Mouse (Mus musculus) spleen, adult 2 months (tissue): ENCODE measurements around the gene Asb2. TPM values are rescaled to one million over a fixed set of nuclear protein-coding genes. Genes with fewer than 3 reads are reported as not detected.

Experiments used
- DNase-seq, 2 experiments: peaks; one replicate each; pipeline versions ENCODE4 v3.0.0 to v3.0.0-alpha.2; 2012 to 2021; ENCODE audit warnings: low spot score in 2 of 2, low read depth in 1 of 2
- H3K27ac ChIP-seq: fragments of 200-500 bp; 2 replicates; pipeline ENCODE4 v1.5.1; 2012; ENCODE audit warnings: low read length, inconsistent platforms; ENCODE audit not compliant: insufficient read depth
- H3K27me3 ChIP-seq: fragments of 200-500 bp; 2 replicates; pipeline ENCODE4 v1.6.1; 2012; ENCODE audit warnings: mild to moderate bottlenecking, moderate library complexity, low read length, inconsistent platforms; ENCODE audit not compliant: control insufficient read depth, insufficient read depth
- H3K36me3 ChIP-seq: fragments of 200-500 bp; 2 replicates; pipeline ENCODE4 v1.6.1; 2012; ENCODE audit warnings: mild to moderate bottlenecking, low read length, inconsistent platforms; ENCODE audit not compliant: control insufficient read depth, insufficient read depth
- H3K4me1 ChIP-seq: fragments of 200-500 bp; 2 replicates; pipeline ENCODE4 v1.6.1; 2011; ENCODE audit warnings: inconsistent platforms; ENCODE audit not compliant: control insufficient read depth, insufficient read depth, insufficient read length
- H3K4me3 ChIP-seq: fragments of 200-500 bp; 2 replicates; pipeline ENCODE4 v1.5.1; 2011; ENCODE audit warnings: mild to moderate bottlenecking, inconsistent platforms; ENCODE audit not compliant: insufficient read depth, insufficient read length; ENCODE audit errors: extremely low read depth
- CTCF ChIP-seq: fragments of 200-500 bp; IDR thresholded peaks from 2 replicates; pipeline ENCODE4 v1.5.1; 2011; ENCODE audit warnings: mild to moderate bottlenecking, inconsistent platforms; ENCODE audit not compliant: insufficient read depth, insufficient read length, insufficient replicate concordance; ENCODE audit errors: extremely low read depth
- POLR2A ChIP-seq: fragments of 200-500 bp; IDR thresholded peaks from 2 replicates; pipeline ENCODE4 v1.6.1; 2011; ENCODE audit warnings: low read depth, low read length, inconsistent platforms
- WGBS: fragments of 180-500 bp; shearing (Covaris S2); methylation state at CpG from one replicate; pipeline ENCODE4 v1.1.7; 2018; 5-methylcytosine and 5-hydroxymethylcytosine counted together
- polyA plus RNA-seq: library from polyadenylated mRNA; depleted of rRNA; stranded (reverse); fragments of >200 nt; gene quantifications from 2 replicates; pipeline ENCODE4 v1.2.3, GENCODE M21; 2012

Gene Asb2
- polyA plus RNA-seq, 1 experiment: 128 TPM

DNA sequence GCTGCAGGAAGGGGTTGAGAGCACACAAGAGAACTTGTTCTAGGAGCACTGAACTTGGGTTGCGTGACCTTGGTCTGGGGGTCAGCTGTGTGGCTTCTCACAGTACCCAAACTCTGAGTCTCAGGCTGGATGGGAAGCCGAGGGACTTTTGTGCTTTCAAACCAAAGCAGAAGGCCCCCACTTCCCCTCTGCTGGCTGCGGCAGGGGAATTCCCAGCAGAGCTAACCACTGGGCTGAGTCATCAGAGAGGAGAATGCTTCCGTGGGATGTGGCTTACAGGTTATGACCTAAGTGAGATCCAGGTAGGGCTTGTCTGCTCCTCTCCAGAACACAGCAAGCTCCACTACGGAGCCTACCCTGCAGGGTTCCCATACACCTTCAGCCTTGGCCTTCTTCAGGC, 14.6 kb downstream of the Asb2 start:
- H3K4me3 ChIP-seq: no peak overlapping the region
- H3K27ac ChIP-seq: peak overlapping the region; percentile 60
- peak; percentile 73 to 83 for DNase-seq
- H3K27me3 ChIP-seq: no peaks in the 10 kb centered on the region
- WGBS: 8% methylated on average over 5 of the region's 5 CpGs
- peaks cover 65% of the 10 kb centered on the region for H3K4me1 ChIP-seq
- TF ChIP-seq POLR2A: no peak
- no peak for TF ChIP-seq CTCF
- H3K36me3 ChIP-seq: no peaks in the 10 kb centered on the region

DNA sequence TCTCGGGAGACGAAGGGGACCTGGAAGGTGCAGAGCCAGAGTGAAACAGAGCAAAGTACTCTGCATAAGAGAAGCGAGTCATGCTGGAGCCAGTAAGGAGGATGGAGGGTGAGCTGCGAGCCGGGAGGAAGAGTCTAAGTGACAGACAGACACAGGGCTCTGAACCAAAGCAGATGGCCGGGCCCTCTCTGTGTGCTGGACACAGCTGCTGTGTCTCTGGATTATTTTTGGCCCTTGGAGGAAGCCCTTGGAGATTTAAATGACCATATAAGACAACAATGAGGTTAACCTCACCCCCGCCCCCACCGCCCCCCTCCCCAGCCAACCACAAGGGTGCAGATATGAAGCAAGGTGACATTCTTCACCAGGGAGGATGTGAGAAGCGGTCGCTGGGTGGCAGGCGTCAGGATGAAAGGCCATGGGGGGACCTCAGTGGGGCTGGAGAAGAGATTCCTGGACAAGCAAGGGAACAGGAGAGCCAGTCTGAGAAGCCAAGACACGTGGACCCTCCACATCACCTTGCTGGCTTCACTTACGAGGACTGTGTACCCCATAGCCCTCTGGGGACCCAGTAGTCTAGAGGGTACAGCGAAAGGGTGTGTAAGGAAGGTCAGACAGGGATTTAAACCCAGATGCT, 17.5 kb downstream of the Asb2 start:
- Histone ChIP-seq H3K27me3 (no peaks in the 10 kb centered on the region), H3K4me3 (peak overlapping the region; percentile 40; the same call in 1 of the 2 replicates), H3K36me3 (no peaks in the 10 kb centered on the region), H3K27ac (peak overlapping the region; percentile 79), H3K4me1 (peaks cover 58% of the 10 kb centered on the region; the same call in 1 of the 2 replicates)
- TF ChIP-seq CTCF: no peak
- TF ChIP-seq POLR2A: no peak; the same call in 1 of the 2 replicates
- no peak for DNase-seq
- WGBS: 26% methylated on average over 14 of the region's 14 CpGs

DNA sequence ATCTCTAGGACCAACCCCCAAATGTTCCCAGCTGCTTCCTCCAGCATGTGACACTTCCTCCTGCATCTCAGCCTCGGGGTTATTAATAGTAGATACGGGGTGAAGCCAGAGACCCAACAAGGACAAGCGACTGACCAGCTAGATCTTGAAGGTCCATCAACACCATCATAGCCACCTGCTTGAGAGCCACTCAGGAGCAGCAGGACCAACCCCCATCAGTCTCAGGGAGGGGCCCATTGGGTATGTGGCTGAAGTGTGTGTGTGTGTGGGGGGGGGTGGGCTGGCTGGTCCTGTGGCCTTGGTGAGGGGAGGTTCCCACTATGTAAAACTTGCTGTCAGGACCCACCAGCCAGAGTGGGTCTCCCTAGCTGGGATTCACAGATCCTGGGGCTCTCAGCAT, 19.0 kb downstream of the Asb2 start:
- TF ChIP-seq CTCF (no peak), POLR2A (no peak; the same call in 1 of the 2 replicates)
- no peak for DNase-seq
- Histone ChIP-seq H3K27ac (peak overlapping the region; percentile 79), H3K36me3 (no peaks in the 10 kb centered on the region), H3K4me1 (peaks cover 53% of the 10 kb centered on the region; the same call in 1 of the 2 replicates), H3K27me3 (no peaks in the 10 kb centered on the region), H3K4me3 (peak overlapping the region; percentile 40; the same call in 1 of the 2 replicates)
- 19% methylated on average over 3 of the region's 3 CpGs for WGBS

DNA sequence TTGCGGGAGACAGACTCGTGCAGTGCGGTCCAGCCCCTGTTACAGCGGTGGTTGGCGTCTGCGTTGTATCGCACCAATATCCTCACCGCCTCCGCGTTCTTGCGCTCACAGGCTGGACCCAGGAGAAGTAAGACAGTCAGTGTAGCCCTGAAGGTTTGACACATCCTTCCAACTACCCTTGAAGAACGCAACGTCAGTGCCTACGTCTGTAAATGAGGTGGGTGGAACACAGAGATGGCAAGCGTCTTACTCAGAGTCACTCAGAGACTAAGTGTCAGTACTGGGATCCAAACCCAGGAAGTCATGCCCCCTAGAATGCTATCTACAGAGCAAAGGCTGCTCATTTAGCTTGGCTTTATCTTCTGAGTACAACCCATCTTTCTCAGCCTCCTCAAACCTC, 22.4 kb downstream of the Asb2 start:
- 92% methylated on average over 15 of the region's 15 CpGs for WGBS
- H3K27ac ChIP-seq: peak overlapping the region; percentile 67; the same call in 1 of the 2 replicates

DNA sequence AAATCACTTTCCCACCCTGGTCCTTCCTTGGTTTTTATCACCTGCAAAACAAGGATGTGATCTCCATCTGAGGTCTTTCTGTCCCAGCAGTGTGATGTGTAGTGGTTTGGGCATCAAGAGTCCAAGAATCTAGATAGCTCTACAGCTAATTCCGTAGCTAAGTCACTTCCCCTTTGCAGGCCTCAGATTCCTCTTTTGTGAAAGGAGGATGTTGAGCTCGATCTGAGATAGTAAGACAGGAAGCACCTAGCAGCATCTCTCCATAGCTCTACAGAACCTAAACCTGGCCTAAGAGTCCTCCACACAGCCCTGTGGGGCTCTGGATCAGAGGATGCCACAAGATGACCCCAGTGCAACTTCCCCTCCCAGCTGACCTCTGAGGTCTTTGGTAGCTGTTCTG, 22.9 kb downstream of the Asb2 start:
- Histone ChIP-seq H3K4me3 (no peak overlapping the region), H3K27ac (peak overlapping the region; percentile 67), H3K4me1 (peaks cover 21% of the 10 kb centered on the region; the same call in 1 of the 2 replicates), H3K36me3 (no peaks in the 10 kb centered on the region), H3K27me3 (no peaks in the 10 kb centered on the region)
- DNase-seq: peak in 1 of 2 experiments; percentile 37
- 8% methylated on average over 2 of the region's 2 CpGs for WGBS
- TF ChIP-seq CTCF: no peak
- no peak for TF ChIP-seq POLR2A

More for the DNA sequence above, 22.4 kb downstream of the Asb2 start:
- Histone ChIP-seq H3K4me3 (no peak overlapping the region), H3K36me3 (no peaks in the 10 kb centered on the region), H3K4me1 (peaks cover 26% of the 10 kb centered on the region; the same call in 1 of the 2 replicates), H3K27me3 (no peaks in the 10 kb centered on the region)
- DNase-seq: no peak
- TF ChIP-seq POLR2A: no peak
- no peak for TF ChIP-seq CTCF

DNA sequence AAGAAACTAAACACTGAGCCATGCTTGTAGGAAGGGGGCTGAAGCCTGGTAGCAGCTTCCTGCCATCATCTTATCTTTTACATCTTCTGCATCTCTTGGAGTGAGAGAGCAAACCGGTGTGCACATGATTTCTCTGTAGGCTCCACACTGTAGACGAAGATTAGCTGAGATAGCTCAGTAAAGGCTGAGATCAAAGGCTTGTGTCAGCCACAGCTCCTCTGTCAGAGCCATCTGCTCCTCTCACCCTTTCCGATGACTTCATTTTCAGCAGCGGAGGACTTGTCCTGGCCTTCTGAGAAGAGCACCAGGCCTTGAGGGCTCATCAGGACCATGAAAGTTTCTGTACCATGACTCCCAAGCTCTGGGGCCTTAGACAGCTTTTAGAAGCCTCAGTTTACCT, 24.3 kb downstream of the Asb2 start:
- Histone ChIP-seq H3K4me3 (no peak overlapping the region), H3K27ac (peak overlapping the region; percentile 39; the same call in 1 of the 2 replicates), H3K27me3 (no peaks in the 10 kb centered on the region), H3K4me1 (peaks cover 10% of the 10 kb centered on the region; the same call in 1 of the 2 replicates), H3K36me3 (no peaks in the 10 kb centered on the region)
- 46% methylated on average over 4 of the region's 4 CpGs for WGBS
- no peak for TF ChIP-seq POLR2A
- no peak for TF ChIP-seq CTCF
- DNase-seq: peak in 1 of 2 experiments; percentile 52

DNA sequence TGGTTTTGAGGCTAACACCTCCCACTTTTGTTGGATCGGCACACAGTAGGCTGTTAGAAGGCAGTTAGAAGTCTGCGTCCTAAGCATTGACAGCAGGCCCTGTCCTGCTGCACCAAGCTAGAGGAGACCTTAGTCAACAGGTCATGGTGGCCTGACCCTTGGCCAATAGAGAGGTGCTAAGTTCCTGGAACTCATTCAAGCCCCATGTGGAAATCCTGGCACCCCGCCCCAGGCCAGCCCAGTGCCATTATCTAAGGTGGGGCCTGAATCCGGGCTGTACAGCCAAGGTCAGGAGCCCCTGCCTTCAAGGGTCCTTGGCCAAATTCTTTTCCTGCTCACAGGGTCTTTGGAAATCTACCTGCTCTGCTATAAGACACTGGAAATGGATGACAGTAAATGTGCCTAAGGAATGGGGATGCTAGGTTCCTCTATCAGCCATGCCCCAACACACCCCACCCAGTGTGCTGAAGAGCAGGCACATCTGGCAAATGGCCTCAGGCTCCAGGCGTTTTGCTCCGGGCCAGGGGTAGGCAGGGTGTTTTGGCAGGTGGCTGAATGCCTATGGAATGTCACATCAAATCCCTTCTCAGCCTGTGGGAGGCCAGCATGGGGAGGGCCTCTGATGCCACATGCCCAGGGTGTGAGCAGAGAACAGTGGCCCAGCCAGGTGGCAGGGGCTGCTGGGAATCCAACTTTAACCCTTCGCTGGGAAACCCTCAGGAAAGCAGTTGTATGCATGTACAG, 27.2 kb downstream of the Asb2 start:
- no peak overlapping the region for H3K27ac ChIP-seq
- TF ChIP-seq POLR2A (no peak), CTCF (no peak)
- H3K27me3 ChIP-seq: no peaks in the 10 kb centered on the region
- no peak overlapping the region for H3K4me3 ChIP-seq
- H3K4me1 ChIP-seq: peaks cover 16% of the 10 kb centered on the region
- 86% methylated on average over 7 of the region's 7 CpGs for WGBS
- no peak for DNase-seq
- H3K36me3 ChIP-seq: no peaks in the 10 kb centered on the region
